Mouse (Mus musculus) cerebellum, adult (tissue): Measurements from ENCODE around the gene Cdk19.
A peak's percentile ranks its signal among the peaks of the same experiment; 100 is the strongest.

ENCODE experiments used
- ATAC-seq: cut with Nextera tagmentation; 2 replicates; pipeline ENCODE4 v1.9.2; 2017; ENCODE audit warnings: mild to moderate bottlenecking, moderate library complexity, mixed read lengths; ENCODE audit not compliant: insufficient number of reproducible peaks, low FRiP score, low TSS enrichment

The Cdk19 gene

DNA sequence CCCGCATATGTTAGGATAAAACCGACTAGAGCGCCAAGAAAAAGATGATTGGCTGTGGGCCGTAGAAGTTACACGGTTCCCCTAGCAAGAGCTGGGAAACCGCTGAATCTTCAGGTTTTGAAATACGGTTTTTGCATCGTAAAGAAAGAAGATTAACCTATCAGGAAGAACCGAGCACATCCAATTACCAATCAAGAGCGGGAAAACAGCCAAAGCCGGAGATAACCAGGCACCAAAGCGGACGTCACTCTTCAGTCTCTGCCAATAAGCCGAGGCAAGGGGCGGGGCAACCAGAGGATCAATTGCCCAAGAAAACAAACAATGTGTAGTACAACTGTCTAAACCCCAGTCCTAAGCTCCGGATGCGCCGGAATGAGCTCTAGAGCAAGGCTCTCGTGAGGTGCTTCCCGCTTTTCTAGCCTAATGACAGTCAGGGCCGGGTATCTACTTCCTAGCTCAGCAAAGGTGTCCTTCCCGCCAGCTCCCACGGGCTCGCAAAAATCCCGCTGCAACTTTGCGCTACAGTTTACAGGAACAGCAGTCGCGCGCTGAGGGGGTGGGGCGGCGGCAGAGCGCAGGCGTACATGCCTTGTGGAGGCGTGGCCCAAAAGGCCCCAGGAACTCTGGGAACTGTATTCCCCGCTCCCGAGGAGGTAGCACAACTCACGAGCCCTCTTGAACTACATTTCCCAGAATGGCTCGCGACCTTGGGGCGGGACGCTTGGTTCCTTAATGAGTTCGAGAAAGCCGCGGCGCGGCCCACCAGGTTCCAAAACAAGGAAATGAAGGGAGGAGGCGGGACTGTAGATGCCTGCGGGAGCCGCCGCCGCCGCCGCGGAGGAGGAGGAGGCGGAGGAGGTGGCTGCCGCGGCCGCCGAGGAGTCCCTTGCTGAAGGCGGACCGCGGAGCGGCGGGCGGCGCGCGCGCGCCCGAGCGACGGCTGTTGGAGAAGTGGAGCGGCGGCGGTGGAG, 9.5 kb downstream of the Cdk19 start:
- ATAC-seq, result peak; percentile 95

DNA sequence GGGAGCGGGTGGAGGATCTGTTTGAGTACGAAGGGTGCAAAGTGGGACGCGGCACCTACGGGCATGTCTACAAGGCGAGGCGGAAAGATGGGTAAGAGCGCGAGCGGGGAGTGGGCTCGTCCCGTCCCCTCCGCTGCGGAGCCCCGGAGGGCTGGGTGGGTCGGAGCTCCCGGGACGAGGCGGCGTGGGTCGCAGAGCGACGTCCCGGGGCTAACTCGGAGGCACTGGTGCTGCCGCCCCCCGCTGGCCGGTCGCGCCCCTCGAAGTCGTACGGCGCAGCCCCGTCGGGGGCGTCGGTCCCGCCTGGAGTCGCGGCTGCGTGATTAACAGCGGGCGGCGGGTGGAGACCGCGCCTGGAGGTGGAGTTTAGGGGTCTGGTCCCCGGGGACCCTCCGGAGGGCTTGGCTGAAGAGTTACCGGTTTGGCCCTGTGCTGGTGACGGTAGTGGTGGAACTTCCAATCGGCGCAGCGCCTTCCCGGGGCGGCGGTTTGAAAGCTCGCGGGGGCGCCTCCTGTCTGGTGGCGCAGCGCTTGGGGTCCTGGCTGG, 10.3 kb downstream of the Cdk19 start:
- peak; percentile 12; the same call in 1 of the 2 replicates for ATAC-seq

DNA sequence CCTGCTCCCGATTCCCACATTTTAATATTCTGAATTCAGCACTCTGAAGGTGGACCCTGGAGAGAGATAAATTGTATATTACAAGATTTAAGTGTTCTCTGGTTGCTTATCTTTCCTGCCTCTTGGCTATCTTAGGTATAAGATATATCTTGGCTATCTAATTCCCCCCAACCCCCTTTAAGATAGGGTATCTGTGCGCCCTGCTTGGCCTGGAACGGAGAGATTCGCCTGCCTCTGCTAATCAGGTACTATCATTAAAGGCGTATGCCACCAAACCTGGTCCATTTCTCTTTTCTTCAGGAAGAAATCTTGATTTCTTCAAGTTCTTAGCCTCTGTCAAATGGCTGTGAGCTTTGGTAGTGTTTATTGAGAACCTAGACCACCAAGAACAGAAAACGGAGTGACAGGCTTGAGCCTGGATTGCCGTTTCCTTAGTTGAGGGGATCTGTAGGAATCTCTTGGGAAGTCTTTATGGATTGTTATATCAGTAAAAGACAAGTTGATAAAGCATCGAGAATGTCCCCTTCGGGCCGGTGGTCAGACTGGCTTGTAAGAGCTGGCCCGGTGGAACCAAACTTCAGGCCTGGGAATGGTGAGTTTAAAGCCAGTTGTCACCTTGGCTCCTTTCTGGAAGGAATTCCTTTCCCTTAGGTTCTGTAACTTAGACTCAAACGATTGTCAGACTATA, 11.0 kb downstream of the Cdk19 start:
- no peak for ATAC-seq

DNA sequence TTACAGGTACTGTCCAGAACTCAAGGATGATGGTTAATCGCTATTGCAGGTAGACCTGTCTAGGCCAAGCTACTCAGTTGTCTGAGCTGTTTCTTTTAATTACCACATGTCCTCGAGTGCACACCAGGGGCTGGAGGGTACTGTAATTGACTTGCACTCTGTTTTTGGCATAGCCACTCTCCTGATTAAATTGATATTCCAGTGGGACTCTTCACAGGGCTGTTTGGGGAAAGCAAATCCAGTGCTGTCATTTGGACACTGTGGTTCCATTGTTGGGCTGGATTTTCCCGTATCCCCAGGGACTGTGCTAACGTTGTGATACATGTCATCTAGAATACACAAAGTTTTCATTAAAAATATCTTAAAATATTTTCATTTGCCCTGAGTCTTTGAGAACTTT, 11.8 kb downstream of the Cdk19 start:
- ATAC-seq, result no peak

GRCm38 (mm10) chr10:40354081-40354480, 14.7 kb downstream of the Cdk19 start:
- no peak for ATAC-seq

DNA sequence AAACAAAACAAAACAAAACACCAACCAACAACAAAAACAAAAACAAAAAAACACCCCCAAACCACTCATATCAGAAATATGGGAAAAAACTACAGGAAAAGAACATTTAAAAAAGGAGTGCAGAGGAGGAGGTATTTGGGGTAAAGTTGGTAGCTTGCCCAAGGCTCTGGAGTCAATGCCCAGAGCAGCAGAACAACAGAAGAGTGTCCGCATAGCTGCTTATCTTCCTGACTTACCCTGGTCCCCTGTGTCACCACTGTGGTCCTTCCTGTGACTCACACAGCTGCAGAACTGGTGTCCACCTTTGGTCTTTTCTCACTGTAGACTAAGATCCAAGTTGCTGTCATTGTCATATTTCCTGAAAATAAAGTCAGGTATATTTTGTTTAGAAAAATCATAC, 15.2 kb downstream of the Cdk19 start:
- no peak for ATAC-seq

DNA sequence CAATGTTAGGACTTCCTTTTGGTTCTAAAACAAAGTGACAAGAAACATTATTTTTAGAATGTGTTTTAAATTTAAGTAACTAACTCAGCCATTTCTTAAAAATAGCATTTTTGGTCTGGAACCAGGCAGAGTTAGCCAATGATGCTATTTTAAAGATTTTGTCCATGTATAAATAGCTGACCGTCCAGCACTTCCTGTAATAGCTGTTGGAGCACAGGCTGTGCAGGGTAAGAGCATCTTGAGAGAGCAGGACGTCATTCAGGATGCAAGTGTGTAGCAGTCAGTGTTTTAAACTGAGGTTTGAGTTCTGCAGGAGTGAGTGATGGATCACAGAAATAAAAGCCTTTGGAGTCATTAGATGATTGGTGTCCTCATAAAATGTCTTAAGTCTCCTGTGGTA, 18.8 kb downstream of the Cdk19 start:
- ATAC-seq, result no peak

DNA sequence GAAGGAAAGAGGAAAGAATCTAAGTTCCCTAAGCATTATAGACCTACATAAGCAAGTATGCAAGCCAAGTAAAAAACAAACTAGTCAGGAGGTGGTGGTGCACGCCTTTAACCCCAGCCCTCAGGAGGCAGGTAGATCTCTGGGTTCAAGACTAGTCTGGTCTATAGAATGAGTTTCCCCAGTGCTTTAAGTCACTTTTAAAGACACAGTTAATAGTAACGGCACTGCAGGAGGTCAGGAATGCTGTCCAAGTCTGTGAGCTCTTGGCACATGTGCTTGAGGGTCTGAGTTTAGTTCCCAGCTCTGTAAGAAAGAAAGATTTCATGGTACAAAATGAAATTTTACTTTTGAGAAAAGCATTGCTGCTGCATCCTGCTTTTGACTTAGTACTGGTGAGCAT, 19.8 kb downstream of the Cdk19 start:
- no peak for ATAC-seq

GRCm38 (mm10) chr10:40363004-40363403, 23.6 kb downstream of the Cdk19 start:
- ATAC-seq, result no peak

DNA sequence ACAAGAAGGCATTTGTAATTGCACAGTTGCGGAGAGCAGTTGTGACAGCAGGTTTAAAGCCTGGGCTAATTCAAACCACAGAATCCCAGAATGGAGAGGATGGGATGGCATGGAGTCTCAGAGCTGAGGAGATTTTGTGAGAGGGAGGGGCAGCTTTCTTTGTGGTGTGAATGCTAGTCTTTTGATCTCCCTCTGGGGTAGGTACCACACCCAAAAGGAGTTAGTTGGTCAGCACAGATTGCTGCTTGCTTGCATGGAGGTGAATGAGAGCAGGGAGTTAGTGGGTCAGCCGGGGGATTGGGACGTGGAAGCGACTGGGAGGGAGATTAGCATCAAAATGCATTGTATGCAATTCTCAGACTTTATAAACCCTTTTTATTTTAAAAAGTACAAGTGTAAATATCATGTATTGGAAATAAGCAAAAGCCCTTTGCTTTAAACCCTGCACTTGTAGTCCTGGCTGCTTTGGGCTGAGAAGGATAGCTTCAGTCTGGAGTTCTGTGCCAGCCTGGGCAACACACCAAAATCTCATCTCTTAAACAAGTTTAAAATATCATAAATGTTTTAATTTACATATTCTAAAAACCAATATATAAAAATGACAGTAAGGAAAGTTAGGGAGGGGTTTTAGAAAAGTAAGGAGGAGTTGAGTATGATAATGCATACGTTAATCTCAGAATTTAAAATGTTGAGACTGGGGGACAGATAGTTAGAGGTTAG, 25.4 kb downstream of the Cdk19 start:
- ATAC-seq, result no peak

- ATAC-seq, result peak; percentile 92
Observed at GRCm38 (mm10) chr10:40365991-40366390, 26.6 kb downstream of the Cdk19 start.

- ATAC-seq, result no peak
Observed at GRCm38 (mm10) chr10:40368516-40368915, 29.2 kb downstream of the Cdk19 start.

DNA sequence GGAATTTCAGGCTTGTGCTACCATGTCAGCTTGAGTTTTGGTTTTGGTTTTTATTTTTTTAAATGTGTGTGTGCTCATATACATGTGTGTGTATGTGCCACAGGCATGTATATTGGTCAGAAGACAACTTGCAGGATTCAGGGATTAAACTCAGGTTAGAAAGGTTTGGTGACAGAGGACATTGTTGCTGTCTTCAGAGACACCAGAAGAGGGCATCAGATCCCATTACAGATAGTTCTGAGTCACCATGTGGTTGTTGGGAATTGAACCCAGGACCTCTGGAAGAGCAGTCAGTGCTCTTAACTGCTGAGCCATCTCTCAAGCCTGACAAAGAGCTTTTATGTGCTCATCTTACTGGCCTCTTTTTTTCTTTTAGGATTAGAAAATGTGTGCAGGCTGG, 30.8 kb downstream of the Cdk19 start:
- no peak for ATAC-seq

- ATAC-seq, result no peak
Observed at GRCm38 (mm10) chr10:40371184-40371913, 32.0 kb downstream of the Cdk19 start.

- ATAC-seq, result no peak; the same call in 1 of the 2 replicates
Observed at GRCm38 (mm10) chr10:40371914-40372675, 32.7 kb downstream of the Cdk19 start.

DNA sequence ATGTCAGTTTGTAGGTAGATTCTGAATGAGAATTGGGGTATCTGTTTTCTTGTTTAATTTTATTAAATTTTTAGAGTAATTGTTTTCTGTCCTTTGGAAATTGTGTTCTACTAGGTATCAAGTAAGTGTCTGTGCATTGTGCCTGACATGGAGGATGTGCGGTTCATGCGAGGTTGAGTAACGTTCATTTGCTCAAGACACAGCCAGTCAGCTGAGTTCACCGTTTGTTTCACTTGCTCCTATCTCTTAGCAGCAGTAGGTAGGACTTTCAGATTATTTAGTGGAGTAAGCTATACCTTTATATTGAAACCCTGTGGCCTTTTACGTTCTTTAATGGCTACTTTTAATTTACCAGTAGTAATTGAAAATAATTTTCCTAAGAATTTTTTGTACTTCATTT, 34.4 kb downstream of the Cdk19 start:
- no peak for ATAC-seq

DNA sequence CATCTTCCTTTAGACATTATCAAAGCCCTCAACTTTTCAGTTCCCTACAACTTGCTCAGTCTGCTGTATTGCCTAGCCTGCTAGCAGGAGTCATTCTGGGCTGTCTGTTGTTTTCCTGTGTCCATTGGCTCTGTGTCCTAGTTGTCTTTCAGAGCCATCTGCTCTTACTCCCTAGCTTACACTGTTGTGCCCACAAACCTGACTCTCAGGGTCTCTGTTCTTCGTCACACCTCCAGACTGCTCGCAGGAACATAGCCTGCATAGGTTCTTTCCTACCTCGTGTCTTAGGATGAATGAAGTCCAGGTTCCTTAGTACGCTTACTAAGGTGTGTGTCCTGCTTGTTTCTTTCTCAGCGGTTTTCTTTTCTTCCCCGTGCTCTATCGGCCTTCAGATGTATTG, 35.5 kb downstream of the Cdk19 start:
- ATAC-seq, result peak; percentile 89

- no peak for ATAC-seq
Observed at GRCm38 (mm10) chr10:40376286-40376685, 36.9 kb downstream of the Cdk19 start.

DNA sequence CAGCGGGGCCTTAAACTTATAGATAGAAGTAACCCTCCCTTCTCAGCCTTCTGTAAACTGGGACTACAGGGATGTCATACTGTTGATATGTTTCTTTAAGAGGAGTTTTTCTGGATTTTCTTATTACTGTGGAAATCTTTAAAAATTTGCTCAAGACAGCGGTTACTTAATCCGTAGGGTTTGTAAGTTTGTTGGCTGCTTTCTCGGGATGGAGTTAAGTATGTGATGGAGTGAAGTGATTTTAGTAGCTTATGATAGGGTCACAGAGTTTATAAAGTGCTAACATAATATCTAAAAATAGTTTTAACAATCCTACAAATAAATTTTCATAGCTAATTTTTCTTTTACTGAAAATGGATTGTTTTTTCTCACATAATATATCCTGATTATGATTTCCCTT, 38.9 kb downstream of the Cdk19 start:
- ATAC-seq, result no peak
